Mouse (Mus musculus): ENCODE results near the gene Vrk3.
"Not testable (repeated sequence)": the region's sequence is repeated elsewhere in the genome, so short reads cannot be mapped to it uniquely, and the experiment has no call there.

Vrk3 gene

GRCm38 (mm10) chr7:44748101-44749044, at the start of gene Vrk3:
TSS of gene Vrk3 (plus strand) at chr7:44748413.
- peak; percentile 93 for DNase-seq

- peak; percentile 40 for DNase-seq
Measured at GRCm38 (mm10) chr7:44701921-44702320, 46.3 kb upstream of the Vrk3 start.

GRCm38 (mm10) chr7:44702985-44703384, 45.2 kb upstream of the Vrk3 start:
- DNase-seq = no peak

- peak; percentile 62 for DNase-seq
Measured at GRCm38 (mm10) chr7:44704363-44704762, 43.9 kb upstream of the Vrk3 start.

GRCm38 (mm10) chr7:44705086-44705485, 43.1 kb upstream of the Vrk3 start:
- no peak for DNase-seq

GRCm38 (mm10) chr7:44706322-44706721, 41.9 kb upstream of the Vrk3 start:
- no peak for DNase-seq

- no peak for DNase-seq
Measured at GRCm38 (mm10) chr7:44707169-44707675, 41.0 kb upstream of the Vrk3 start.

- DNase-seq = not testable (repeated sequence)
Measured at GRCm38 (mm10) chr7:44708093-44708492, 40.1 kb upstream of the Vrk3 start.

- DNase-seq = no peak
Measured at GRCm38 (mm10) chr7:44708574-44708973, 39.6 kb upstream of the Vrk3 start, which contains the start of gene Izumo2. TSS of gene Izumo2 (plus strand) at chr7:44708742.

- no peak for DNase-seq
Measured at GRCm38 (mm10) chr7:44709881-44710280, 38.3 kb upstream of the Vrk3 start.

- DNase-seq = no peak
Measured at GRCm38 (mm10) chr7:44722058-44722457, 26.2 kb upstream of the Vrk3 start.

GRCm38 (mm10) chr7:44724316-44724715, 23.9 kb upstream of the Vrk3 start:
- DNase-seq = no peak

- no peak for DNase-seq
Measured at GRCm38 (mm10) chr7:44726343-44726742, 21.9 kb upstream of the Vrk3 start.

- DNase-seq = no peak
Measured at GRCm38 (mm10) chr7:44727151-44727550, 21.1 kb upstream of the Vrk3 start.

GRCm38 (mm10) chr7:44728082-44728975, 19.9 kb upstream of the Vrk3 start:
- DNase-seq = no peak

GRCm38 (mm10) chr7:44733723-44734122, 14.5 kb upstream of the Vrk3 start:
- DNase-seq = no peak

GRCm38 (mm10) chr7:44741361-44741760, 6.9 kb upstream of the Vrk3 start:
- no peak for DNase-seq

GRCm38 (mm10) chr7:44744270-44744669, 3.9 kb upstream of the Vrk3 start:
- no peak for DNase-seq

- peak; percentile 81 for DNase-seq
Measured at GRCm38 (mm10) chr7:44745076-44745475, 3.1 kb upstream of the Vrk3 start.

GRCm38 (mm10) chr7:44747115-44747514, 1.1 kb upstream of the Vrk3 start:
- DNase-seq = no peak

GRCm38 (mm10) chr7:44750950-44751349, 2.7 kb downstream of the Vrk3 start, which contains the start of gene Zfp473:
TSS of gene Zfp473 (minus strand) at chr7:44751050.
- not testable (repeated sequence) for DNase-seq

GRCm38 (mm10) chr7:44757164-44757563, 9.0 kb downstream of the Vrk3 start:
- no peak for DNase-seq

GRCm38 (mm10) chr7:44760366-44760765, 12.2 kb downstream of the Vrk3 start:
- DNase-seq = no peak
